Mouse (Mus musculus) kidney, postnatal 0 days (tissue): ENCODE data around the gene Gm6763. TPM values are rescaled to one million over a fixed set of nuclear protein-coding genes. Genes with fewer than 3 reads are reported as not detected.
A peak's percentile ranks its signal among the peaks of the same experiment; 100 is the strongest.
"Not testable (repeated sequence)": the region's sequence is repeated elsewhere in the genome, so short reads cannot be mapped to it uniquely, and the experiment has no call there.

Source experiments
- ATAC-seq: fragments of 200-750 bp; cut with Nextera tagmentation; replicated peaks from 2 replicates; pipeline ENCODE4 v1.8.0; 2017; ENCODE audit warnings: low read depth, moderate number of reproducible peaks, moderate TSS enrichment, moderate library complexity; ENCODE audit not compliant: low FRiP score
- DNase-seq: peaks from one replicate; pipeline ENCODE4 v3.0.0-alpha.2; 2016; ENCODE audit warnings: low spot score
- H3K27ac ChIP-seq: fragments of 300-500 bp; sonication (generic); 2 replicates; pipeline ENCODE4 v1.5.1; 2014; ENCODE audit warnings: mild to moderate bottlenecking
- H3K27me3 ChIP-seq: fragments of 300-500 bp; sonication (generic); 2 replicates; pipeline ENCODE4 v1.6.1; 2014; ENCODE audit warnings: low read length, mixed read lengths; ENCODE audit not compliant: insufficient read depth
- H3K36me3 ChIP-seq: fragments of 300-500 bp; sonication (generic); 2 replicates; pipeline ENCODE4 v1.6.1; 2014; ENCODE audit warnings: low read length, mixed read lengths; ENCODE audit not compliant: insufficient read depth
- H3K4me1 ChIP-seq: fragments of 300-500 bp; sonication (generic); replicated peaks from 2 replicates; pipeline ENCODE4 v1.6.1; 2014; ENCODE audit warnings: antibody characterized with exemption, low read length, mixed read lengths; ENCODE audit not compliant: insufficient read depth
- H3K4me2 ChIP-seq: fragments of 300-500 bp; sonication (generic); 2 replicates; pipeline ENCODE4 v1.6.1; 2014; ENCODE audit warnings: mild to moderate bottlenecking, low read length, moderate library complexity, mixed read lengths
- H3K4me3 ChIP-seq: fragments of 300-500 bp; sonication (generic); replicated peaks from 2 replicates; pipeline ENCODE4 v1.5.1; 2014; ENCODE audit warnings: low read depth, low read length
- H3K9ac ChIP-seq: fragments of 300-500 bp; sonication (generic); 2 replicates; pipeline ENCODE4 v1.6.1; 2014; ENCODE audit warnings: low read depth, low read length
- H3K9me3 ChIP-seq: fragments of 300-500 bp; sonication (generic); replicated peaks from 2 replicates; pipeline ENCODE4 v1.6.1; 2016; ENCODE audit warnings: low read length, inconsistent platforms, mixed read lengths
- CTCF ChIP-seq: IDR thresholded peaks from 2 replicates; pipeline ENCODE4 v1.5.1; 2016; ENCODE audit warnings: antibody characterized with exemption, low read depth, mild to moderate bottlenecking, moderate library complexity
- whole genome bisulfite sequencing: fragments of 180-500 bp; shearing (Covaris S2); extraction: QIAGEN DNeasy Blood & Tissue Kit; methylation state at CpG from one replicate; pipeline ENCODE4 v1.1.7; 2014; 5-methylcytosine and 5-hydroxymethylcytosine counted together
- polyA plus RNA-seq: library from polyadenylated mRNA; unstranded; fragments of >200 nt; fragmentation: Nextera tagmentation; extraction: Ambion mirVana; gene quantifications from 2 replicates; pipeline ENCODE4 v1.2.1, GENCODE M21; 2015

Gene Gm6763
- not detected in 2 replicates for polyA plus RNA-seq

DNA sequence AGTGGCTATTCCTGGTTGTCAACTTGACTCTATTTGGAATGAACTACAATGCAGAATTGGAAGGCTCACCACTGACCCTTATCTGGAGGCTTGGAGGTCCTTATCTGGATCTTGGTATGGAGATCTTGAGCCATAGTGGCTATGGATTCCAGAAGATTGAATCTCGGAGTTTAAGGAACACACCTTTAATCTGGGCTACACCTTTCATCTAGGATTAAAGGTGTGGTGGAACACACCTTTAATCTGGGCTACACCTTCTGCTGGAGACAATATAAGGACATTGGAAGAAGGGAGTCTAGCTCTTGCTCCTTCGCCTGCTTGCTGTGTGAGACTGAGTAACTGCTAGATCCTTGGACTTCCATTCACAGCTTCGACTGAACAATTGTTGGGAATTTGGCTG, at the start of gene Gm6763:
Gene Gm6763 (plus strand): TSS at position 301 of the 400 bp plus-strand sequence.
- no CpG with 5 or more reads among the region's 3 CpGs for WGBS
- H3K4me1 ChIP-seq, ATAC-seq, H3K36me3 ChIP-seq, H3K9me3 ChIP-seq, H3K27ac ChIP-seq, H3K27me3 ChIP-seq, DNase-seq, H3K4me3 ChIP-seq, H3K4me2 ChIP-seq, H3K9ac ChIP-seq: not testable (repeated sequence)

DNA sequence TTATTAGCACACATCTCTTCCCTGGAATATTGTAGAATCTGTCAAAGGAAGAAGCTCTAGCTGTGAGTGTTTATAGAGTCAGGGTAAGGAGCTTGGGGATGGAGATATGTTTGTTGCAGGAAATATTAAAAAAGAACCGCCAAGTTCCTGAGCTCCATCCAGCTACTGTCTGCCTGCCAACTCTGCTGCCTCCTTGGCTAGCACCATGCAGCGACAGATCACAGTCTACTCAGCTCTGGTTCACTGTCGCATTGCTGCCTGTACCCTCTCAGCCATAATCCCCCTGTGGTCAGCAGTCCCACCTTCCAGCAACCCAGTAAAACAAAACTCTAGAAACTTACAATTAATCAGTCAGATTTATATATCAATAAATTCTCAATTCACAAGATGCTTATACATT, 41.3 kb upstream of the Gm6763 start:
- Histone ChIP-seq H3K4me3 (no peak overlapping the region), H3K9ac (no peak overlapping the region), H3K27me3 (no peaks in the 10 kb centered on the region), H3K9me3 (no peaks in the 10 kb centered on the region), H3K36me3 (no peaks in the 10 kb centered on the region), H3K4me1 (no peaks in the 10 kb centered on the region), H3K27ac (no peak overlapping the region), H3K4me2 (no peak overlapping the region)
- ATAC-seq = no peak
- 55% methylated on average over 3 of the region's 3 CpGs for WGBS
- DNase-seq = no peak
- TF ChIP-seq CTCF = no peak

DNA sequence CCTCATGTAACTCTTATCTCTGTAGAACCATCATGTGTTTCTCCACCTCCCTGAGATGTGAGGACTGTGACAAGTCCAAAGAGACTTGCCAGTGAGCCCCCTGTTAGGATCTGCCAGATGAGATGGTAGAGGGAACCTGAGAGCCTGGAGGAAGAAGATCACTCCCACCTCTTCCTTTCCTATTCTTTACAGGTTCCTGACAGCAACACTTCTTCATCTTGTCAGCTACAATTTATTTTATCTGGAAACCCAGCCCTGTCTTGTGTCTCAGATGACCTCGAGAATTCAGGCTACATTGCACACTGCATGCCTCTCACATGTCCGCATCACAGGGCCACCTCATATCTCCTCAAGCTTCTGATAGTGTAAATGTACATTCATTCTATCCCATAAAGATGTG, 33.0 kb upstream of the Gm6763 start:
- no peak overlapping the region for H3K4me3 ChIP-seq
- no peaks in the 10 kb centered on the region for H3K36me3 ChIP-seq
- no peak overlapping the region for H3K9ac ChIP-seq
- no peaks in the 10 kb centered on the region for H3K9me3 ChIP-seq
- H3K4me1 ChIP-seq = no peaks in the 10 kb centered on the region
- TF ChIP-seq CTCF = no peak
- no peak overlapping the region for H3K27ac ChIP-seq
- DNase-seq (peak; percentile 68), ATAC-seq (no peak)
- WGBS = 28% methylated on average over 2 of the region's 2 CpGs
- no peaks in the 10 kb centered on the region for H3K27me3 ChIP-seq
- no peak overlapping the region for H3K4me2 ChIP-seq

DNA sequence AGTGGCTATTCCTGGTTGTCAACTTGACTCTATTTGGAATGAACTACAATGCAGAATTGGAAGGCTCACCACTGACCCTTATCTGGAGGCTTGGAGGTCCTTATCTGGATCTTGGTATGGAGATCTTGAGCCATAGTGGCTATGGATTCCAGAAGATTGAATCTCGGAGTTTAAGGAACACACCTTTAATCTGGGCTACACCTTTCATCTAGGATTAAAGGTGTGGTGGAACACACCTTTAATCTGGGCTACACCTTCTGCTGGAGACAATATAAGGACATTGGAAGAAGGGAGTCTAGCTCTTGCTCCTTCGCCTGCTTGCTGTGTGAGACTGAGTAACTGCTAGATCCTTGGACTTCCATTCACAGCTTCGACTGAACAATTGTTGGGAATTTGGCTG, 8.6 kb upstream of the Gm6763 start, which contains the start of gene Gm21293:
Gene Gm21293 (plus strand): TSS at position 301 of the 400 bp plus-strand sequence.
- not testable (repeated sequence) for H3K27me3 ChIP-seq, H3K9me3 ChIP-seq, H3K4me1 ChIP-seq, H3K4me3 ChIP-seq, H3K9ac ChIP-seq, H3K27ac ChIP-seq, ATAC-seq, DNase-seq, H3K4me2 ChIP-seq, H3K36me3 ChIP-seq
- no CpG with 5 or more reads among the region's 3 CpGs for WGBS

GRCm38 (mm10) chr10:104159706-104160105, 8.4 kb downstream of the Gm6763 start, which contains the start of gene Gm8764:
Gene Gm8764, plus strand, starts transcription at chr10:104160006.
- not testable (repeated sequence) for DNase-seq, ATAC-seq
- WGBS = no CpG with 5 or more reads among the region's 3 CpGs

DNA sequence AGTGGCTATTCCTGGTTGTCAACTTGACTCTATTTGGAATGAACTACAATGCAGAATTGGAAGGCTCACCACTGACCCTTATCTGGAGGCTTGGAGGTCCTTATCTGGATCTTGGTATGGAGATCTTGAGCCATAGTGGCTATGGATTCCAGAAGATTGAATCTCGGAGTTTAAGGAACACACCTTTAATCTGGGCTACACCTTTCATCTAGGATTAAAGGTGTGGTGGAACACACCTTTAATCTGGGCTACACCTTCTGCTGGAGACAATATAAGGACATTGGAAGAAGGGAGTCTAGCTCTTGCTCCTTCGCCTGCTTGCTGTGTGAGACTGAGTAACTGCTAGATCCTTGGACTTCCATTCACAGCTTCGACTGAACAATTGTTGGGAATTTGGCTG, 16.9 kb downstream of the Gm6763 start, which contains the start of gene Gm21304:
Gene Gm21304 (plus strand): TSS at position 301 of the 400 bp plus-strand sequence.
- not testable (repeated sequence) for H3K4me1 ChIP-seq, DNase-seq, ATAC-seq, H3K27ac ChIP-seq, H3K27me3 ChIP-seq, H3K4me3 ChIP-seq, H3K9me3 ChIP-seq, H3K9ac ChIP-seq, H3K4me2 ChIP-seq, H3K36me3 ChIP-seq
- WGBS = no CpG with 5 or more reads among the region's 3 CpGs

More at GRCm38 (mm10) chr10:104159706-104160105, 8.4 kb downstream of the Gm6763 start, which contains the start of gene Gm8764:
- not testable (repeated sequence) for H3K4me3 ChIP-seq, H3K27ac ChIP-seq, H3K4me2 ChIP-seq, H3K27me3 ChIP-seq, H3K4me1 ChIP-seq, H3K9ac ChIP-seq, H3K36me3 ChIP-seq, H3K9me3 ChIP-seq

DNA sequence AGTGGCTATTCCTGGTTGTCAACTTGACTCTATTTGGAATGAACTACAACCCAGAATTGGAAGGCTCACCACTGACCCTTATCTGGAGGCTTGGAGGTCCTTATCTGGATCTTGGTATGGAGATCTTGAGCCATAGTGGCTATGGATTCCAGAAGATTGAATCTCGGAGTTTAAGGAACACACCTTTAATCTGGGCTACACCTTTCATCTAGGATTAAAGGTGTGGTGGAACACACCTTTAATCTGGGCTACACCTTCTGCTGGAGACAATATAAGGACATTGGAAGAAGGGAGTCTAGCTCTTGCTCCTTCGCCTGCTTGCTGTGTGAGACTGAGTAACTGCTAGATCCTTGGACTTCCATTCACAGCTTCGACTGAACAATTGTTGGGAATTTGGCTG, 25.4 kb downstream of the Gm6763 start, which contains the start of gene Gm21312:
Gene Gm21312 (plus strand): TSS at position 301 of the 400 bp plus-strand sequence.
- not testable (repeated sequence) for H3K4me2 ChIP-seq, H3K4me3 ChIP-seq, H3K9ac ChIP-seq, H3K4me1 ChIP-seq, DNase-seq, H3K36me3 ChIP-seq, H3K27me3 ChIP-seq, ATAC-seq, H3K9me3 ChIP-seq, H3K27ac ChIP-seq
- no CpG with 5 or more reads among the region's 3 CpGs for WGBS

- H3K9me3 ChIP-seq, ATAC-seq, H3K9ac ChIP-seq, H3K4me2 ChIP-seq, H3K27me3 ChIP-seq, H3K4me3 ChIP-seq, H3K4me1 ChIP-seq, H3K36me3 ChIP-seq, DNase-seq, H3K27ac ChIP-seq: not testable (repeated sequence)
- WGBS = no CpG with 5 or more reads among the region's 3 CpGs
Observed at GRCm38 (mm10) chr10:104185233-104185632, 33.9 kb downstream of the Gm6763 start, which contains the start of gene Gm20765. Gene Gm20765, plus strand, starts transcription at chr10:104185533.

GRCm38 (mm10) chr10:104193742-104194141, 42.4 kb downstream of the Gm6763 start, which contains the start of gene Gm4340:
Gene Gm4340, plus strand, starts transcription at chr10:104194042.
- not testable (repeated sequence) for H3K9me3 ChIP-seq, ATAC-seq, H3K4me1 ChIP-seq, DNase-seq, H3K9ac ChIP-seq, H3K27me3 ChIP-seq, H3K27ac ChIP-seq, H3K4me2 ChIP-seq, H3K4me3 ChIP-seq, H3K36me3 ChIP-seq
- no CpG with 5 or more reads among the region's 3 CpGs for WGBS
